Mouse (Mus musculus): ENCODE measurements around the gene Rora. TPM values are rescaled to one million over a fixed set of nuclear protein-coding genes. Genes with fewer than 3 reads are reported as not detected.

Rora gene
- polyA plus RNA-seq, 1 experiment from 2014 or later = 23.2 TPM

DNA sequence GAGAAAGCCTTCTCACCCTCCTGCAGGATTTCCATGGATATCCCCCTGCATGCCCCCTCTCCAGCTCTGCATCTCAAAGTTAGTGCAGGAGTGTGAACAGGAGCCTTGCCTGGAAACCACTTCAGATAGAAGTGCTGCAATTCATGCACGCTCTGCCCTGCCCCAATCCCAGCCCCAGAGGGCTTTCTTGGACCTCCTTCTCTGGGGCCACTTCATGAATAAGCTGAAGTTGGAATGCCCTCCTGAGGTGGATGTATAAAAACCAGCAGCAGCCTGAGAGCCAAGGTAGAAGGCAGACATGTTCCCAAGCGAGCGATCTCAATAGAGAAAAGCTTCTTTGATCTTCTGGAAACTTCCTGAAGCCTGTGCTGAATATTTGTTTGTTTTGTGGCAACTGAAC is 572.8 kb downstream of the Rora start:
- 60% methylated on average over 3 of the region's 3 CpGs for WGBS
- Histone ChIP-seq H3K36me3 (ENCODE audit: control insufficient read depth, insufficient read depth, low read length) (no peaks in the 10 kb centered on the region), H3K4me3 (ENCODE audit: low read depth, low read length) (no peak overlapping the region), H3K4me1 (ENCODE audit: control insufficient read depth, insufficient read depth, low read length) (peaks cover 4% of the 10 kb centered on the region; the same call in 1 of the 2 replicates), H3K27ac (ENCODE audit: low read depth, low read length) (no peak overlapping the region), H3K27me3 (ENCODE audit: control insufficient read depth, insufficient read depth, low read length) (no peaks in the 10 kb centered on the region), H3K9me3 (ENCODE audit: control insufficient read depth, low read length) (no peaks in the 10 kb centered on the region), H3K9ac (replicated peaks; ENCODE audit: low read depth, low read length) (no peak overlapping the region), H3K4me2 (ENCODE audit: low read depth, low read length) (no peak overlapping the region)
- ATAC-seq (ENCODE audit: low read depth) = no peak

DNA sequence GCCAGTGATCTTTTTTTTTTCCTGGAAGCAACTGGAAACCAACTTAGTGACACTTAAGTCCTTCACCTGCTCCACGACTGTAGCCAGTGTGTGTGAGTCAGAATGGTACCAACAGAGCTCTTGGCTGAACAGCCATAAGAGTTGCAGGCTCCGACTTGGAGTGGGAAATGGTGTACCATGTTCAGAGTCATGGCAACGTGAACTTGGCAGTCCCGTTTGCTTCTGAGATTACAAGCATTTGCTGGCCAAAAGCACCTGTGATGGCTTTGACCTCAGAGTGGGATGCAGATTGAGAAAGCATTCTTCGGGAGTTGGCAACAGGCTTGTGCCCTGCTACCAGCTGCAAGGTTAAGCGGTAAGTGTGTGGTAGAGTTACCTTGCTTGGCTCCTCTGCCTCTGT is 574.2 kb downstream of the Rora start:
- Histone ChIP-seq H3K36me3 (ENCODE audit: control insufficient read depth, insufficient read depth, low read length) (no peaks in the 10 kb centered on the region), H3K27ac (ENCODE audit: low read depth, low read length) (no peak overlapping the region), H3K27me3 (ENCODE audit: control insufficient read depth, insufficient read depth, low read length) (no peaks in the 10 kb centered on the region), H3K4me1 (ENCODE audit: control insufficient read depth, insufficient read depth, low read length) (peaks cover 4% of the 10 kb centered on the region; the same call in 1 of the 2 replicates), H3K9ac (replicated peaks; ENCODE audit: low read depth, low read length) (no peak overlapping the region), H3K4me3 (ENCODE audit: low read depth, low read length) (no peak overlapping the region), H3K9me3 (ENCODE audit: control insufficient read depth, low read length) (no peaks in the 10 kb centered on the region), H3K4me2 (ENCODE audit: low read depth, low read length) (no peak overlapping the region)
- WGBS = 91% methylated on average over 6 of the region's 6 CpGs
- no peak for ATAC-seq (ENCODE audit: low read depth)

DNA sequence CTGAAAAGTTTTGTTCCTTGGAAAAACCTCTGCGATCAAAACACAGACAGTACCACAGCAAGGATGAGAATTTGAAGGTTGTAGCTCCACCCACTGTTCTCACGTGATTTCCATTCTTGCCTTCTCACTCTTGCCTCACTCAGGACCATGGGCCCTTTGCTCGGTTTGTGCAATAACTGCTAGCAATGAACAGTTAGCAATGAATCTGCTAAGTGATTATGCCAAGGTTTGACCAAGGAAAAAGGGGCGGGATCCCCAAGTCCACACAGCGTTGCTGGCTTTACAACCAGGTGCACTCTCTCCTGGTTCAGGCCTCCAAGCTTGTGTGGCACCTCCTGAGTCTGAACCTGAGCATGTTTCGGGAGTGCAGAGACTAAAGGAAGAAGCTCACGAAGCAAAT is 576.3 kb downstream of the Rora start:
- H3K27me3 ChIP-seq (ENCODE audit: control insufficient read depth, insufficient read depth, low read length) = no peaks in the 10 kb centered on the region
- WGBS = 93% methylated on average over 7 of the region's 7 CpGs
- H3K36me3 ChIP-seq (ENCODE audit: control insufficient read depth, insufficient read depth, low read length) = no peaks in the 10 kb centered on the region
- H3K9ac ChIP-seq (replicated peaks; ENCODE audit: low read depth, low read length) = no peak overlapping the region
- no peak overlapping the region for H3K4me3 ChIP-seq (ENCODE audit: low read depth, low read length)
- no peak overlapping the region for H3K4me2 ChIP-seq (ENCODE audit: low read depth, low read length)
- no peak for ATAC-seq (ENCODE audit: low read depth)
- H3K4me1 ChIP-seq (ENCODE audit: control insufficient read depth, insufficient read depth, low read length) = peaks cover 2% of the 10 kb centered on the region; the same call in 1 of the 2 replicates
- H3K27ac ChIP-seq (ENCODE audit: low read depth, low read length) = no peak overlapping the region
- H3K9me3 ChIP-seq (ENCODE audit: control insufficient read depth, low read length) = no peaks in the 10 kb centered on the region

DNA sequence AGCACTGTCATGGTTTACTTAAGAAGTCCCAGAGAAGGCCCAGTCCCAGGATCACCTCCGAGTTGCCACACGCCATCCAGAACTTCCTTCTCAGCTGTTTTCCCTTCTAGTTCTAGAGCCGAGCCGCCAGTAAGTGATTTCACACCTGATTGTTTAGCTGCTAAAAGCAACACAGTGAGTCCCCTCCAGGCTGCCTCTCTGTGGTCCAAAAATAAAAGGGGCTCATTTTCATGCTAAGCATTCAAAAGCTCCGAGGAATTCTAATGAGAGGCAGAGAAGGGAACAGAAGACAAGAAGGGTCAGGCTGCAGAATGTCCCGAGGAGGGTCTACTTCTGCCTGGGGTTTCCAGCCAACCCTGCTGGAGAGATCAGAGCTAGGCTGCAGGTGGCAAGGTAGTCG is 580.9 kb downstream of the Rora start:
- no peak for ATAC-seq (ENCODE audit: low read depth)
- H3K4me3 ChIP-seq (ENCODE audit: low read depth, low read length) = no peak overlapping the region
- no peak overlapping the region for H3K4me2 ChIP-seq (ENCODE audit: low read depth, low read length)
- H3K36me3 ChIP-seq (ENCODE audit: control insufficient read depth, insufficient read depth, low read length) = no peaks in the 10 kb centered on the region
- 20% methylated on average over 7 of the region's 7 CpGs for WGBS
- no peak overlapping the region for H3K9ac ChIP-seq (replicated peaks; ENCODE audit: low read depth, low read length)
- no peak overlapping the region for H3K27ac ChIP-seq (ENCODE audit: low read depth, low read length)
- H3K9me3 ChIP-seq (ENCODE audit: control insufficient read depth, low read length) = no peaks in the 10 kb centered on the region
- H3K4me1 ChIP-seq (ENCODE audit: control insufficient read depth, insufficient read depth, low read length) = no peaks in the 10 kb centered on the region
- no peaks in the 10 kb centered on the region for H3K27me3 ChIP-seq (ENCODE audit: control insufficient read depth, insufficient read depth, low read length)

DNA sequence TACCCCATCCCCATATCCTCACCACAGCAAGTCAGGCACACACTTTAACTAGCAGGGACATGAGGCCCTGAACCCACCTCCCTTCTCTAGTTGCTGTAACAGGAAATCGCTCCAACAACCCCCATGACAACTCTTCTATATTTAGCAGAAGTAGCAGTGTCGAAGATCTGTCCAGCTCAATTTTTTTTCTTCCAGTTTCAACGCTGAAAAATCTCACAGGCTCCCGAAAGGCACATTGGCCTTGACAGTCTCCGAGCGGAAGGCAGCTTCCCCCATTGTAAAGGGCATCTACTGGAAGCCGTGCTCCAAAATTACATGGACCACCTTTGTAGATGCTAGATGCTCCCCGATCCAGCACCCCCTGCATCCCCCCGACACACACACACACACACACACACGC is 583.7 kb downstream of the Rora start:
- no peaks in the 10 kb centered on the region for H3K36me3 ChIP-seq (ENCODE audit: control insufficient read depth, insufficient read depth, low read length)
- no peaks in the 10 kb centered on the region for H3K27me3 ChIP-seq (ENCODE audit: control insufficient read depth, insufficient read depth, low read length)
- WGBS = 83% methylated on average over 10 of the region's 10 CpGs
- H3K4me2 ChIP-seq (ENCODE audit: low read depth, low read length) = no peak overlapping the region
- H3K4me3 ChIP-seq (ENCODE audit: low read depth, low read length) = no peak overlapping the region
- H3K4me1 ChIP-seq (ENCODE audit: control insufficient read depth, insufficient read depth, low read length) = no peaks in the 10 kb centered on the region
- H3K9ac ChIP-seq (replicated peaks; ENCODE audit: low read depth, low read length) = no peak overlapping the region
- no peak overlapping the region for H3K27ac ChIP-seq (ENCODE audit: low read depth, low read length)
- no peaks in the 10 kb centered on the region for H3K9me3 ChIP-seq (ENCODE audit: control insufficient read depth, low read length)
- no peak for ATAC-seq (ENCODE audit: low read depth)

DNA sequence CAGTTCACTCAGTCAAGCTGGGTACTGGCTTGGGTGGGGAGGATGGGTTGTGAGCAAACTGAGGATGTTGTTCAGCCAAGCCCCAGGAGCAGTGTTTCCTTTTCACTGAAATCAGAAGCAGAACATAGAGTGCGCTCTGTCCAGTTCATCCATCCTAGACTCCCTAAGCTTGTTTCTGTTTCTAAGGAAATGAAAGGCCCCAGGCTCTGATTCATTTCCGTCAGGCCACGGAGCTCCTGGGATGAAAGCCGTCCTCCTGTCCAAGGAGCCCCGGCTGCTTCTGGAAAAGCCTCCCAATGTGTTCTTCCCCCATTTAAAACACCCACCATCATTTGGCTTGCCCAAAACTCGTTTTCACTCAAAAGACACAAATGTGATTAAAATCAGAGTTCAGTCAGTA is 589.0 kb downstream of the Rora start:
- no peaks in the 10 kb centered on the region for H3K4me1 ChIP-seq (ENCODE audit: control insufficient read depth, insufficient read depth, low read length)
- H3K36me3 ChIP-seq (ENCODE audit: control insufficient read depth, insufficient read depth, low read length) = no peaks in the 10 kb centered on the region
- ATAC-seq (ENCODE audit: low read depth) = no peak
- no peak overlapping the region for H3K4me2 ChIP-seq (ENCODE audit: low read depth, low read length)
- no peaks in the 10 kb centered on the region for H3K27me3 ChIP-seq (ENCODE audit: control insufficient read depth, insufficient read depth, low read length)
- no peaks in the 10 kb centered on the region for H3K9me3 ChIP-seq (ENCODE audit: control insufficient read depth, low read length)
- WGBS = 51% methylated on average over 6 of the region's 6 CpGs
- H3K4me3 ChIP-seq (ENCODE audit: low read depth, low read length) = no peak overlapping the region
- H3K9ac ChIP-seq (replicated peaks; ENCODE audit: low read depth, low read length) = no peak overlapping the region
- no peak overlapping the region for H3K27ac ChIP-seq (ENCODE audit: low read depth, low read length)

DNA sequence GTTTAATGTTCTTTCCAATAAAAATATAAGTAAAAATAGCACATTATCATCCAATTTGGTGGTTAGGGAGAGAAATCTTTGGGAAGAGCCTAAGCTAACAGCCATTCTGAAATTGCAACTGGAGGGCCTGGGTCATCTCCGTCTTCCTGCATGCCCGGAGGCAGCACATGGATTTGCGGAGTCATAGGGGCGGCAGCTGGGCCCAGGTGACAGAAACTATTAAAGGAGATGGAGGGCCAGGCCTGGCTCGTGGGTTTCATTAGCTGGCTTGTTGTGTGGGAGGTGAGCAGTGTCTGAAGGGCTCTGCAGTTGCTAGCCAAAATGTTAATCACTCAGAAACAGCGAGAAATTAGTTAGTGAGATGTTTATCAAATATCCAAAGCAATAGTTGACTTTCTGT is 590.0 kb downstream of the Rora start:
- Histone ChIP-seq H3K4me1 (ENCODE audit: control insufficient read depth, insufficient read depth, low read length) (no peaks in the 10 kb centered on the region), H3K4me3 (ENCODE audit: low read depth, low read length) (no peak overlapping the region), H3K4me2 (ENCODE audit: low read depth, low read length) (no peak overlapping the region), H3K9me3 (ENCODE audit: control insufficient read depth, low read length) (no peaks in the 10 kb centered on the region), H3K36me3 (ENCODE audit: control insufficient read depth, insufficient read depth, low read length) (no peaks in the 10 kb centered on the region), H3K27me3 (ENCODE audit: control insufficient read depth, insufficient read depth, low read length) (no peaks in the 10 kb centered on the region), H3K27ac (ENCODE audit: low read depth, low read length) (no peak overlapping the region), H3K9ac (replicated peaks; ENCODE audit: low read depth, low read length) (no peak overlapping the region)
- 25% methylated on average over 6 of the region's 6 CpGs for WGBS
- no peak for ATAC-seq (ENCODE audit: low read depth)

DNA sequence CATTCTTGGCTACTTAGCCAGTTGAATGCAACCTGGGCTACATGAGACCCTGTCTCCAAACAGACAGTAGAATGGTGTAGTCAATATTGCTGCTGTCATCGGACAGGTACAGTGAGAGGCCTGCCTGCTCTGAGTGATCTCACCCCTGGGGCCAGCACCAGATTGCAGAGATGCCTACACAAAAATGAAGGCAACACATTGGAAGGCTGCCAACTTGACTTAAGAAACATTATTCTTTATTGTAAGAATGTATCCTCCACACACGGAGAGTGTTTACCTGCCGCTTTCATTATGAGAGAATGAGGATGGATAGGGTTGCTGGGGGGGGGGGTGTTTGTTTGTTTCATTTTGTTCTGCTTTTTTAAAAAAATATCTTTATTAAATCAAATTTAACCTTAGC is 592.6 kb downstream of the Rora start:
- no peak for ATAC-seq (ENCODE audit: low read depth)
- Histone ChIP-seq H3K36me3 (ENCODE audit: control insufficient read depth, insufficient read depth, low read length) (no peaks in the 10 kb centered on the region), H3K9ac (replicated peaks; ENCODE audit: low read depth, low read length) (no peak overlapping the region), H3K4me2 (ENCODE audit: low read depth, low read length) (no peak overlapping the region), H3K4me3 (ENCODE audit: low read depth, low read length) (no peak overlapping the region), H3K27ac (ENCODE audit: low read depth, low read length) (no peak overlapping the region), H3K4me1 (ENCODE audit: control insufficient read depth, insufficient read depth, low read length) (no peaks in the 10 kb centered on the region), H3K9me3 (ENCODE audit: control insufficient read depth, low read length) (no peaks in the 10 kb centered on the region), H3K27me3 (ENCODE audit: control insufficient read depth, insufficient read depth, low read length) (no peaks in the 10 kb centered on the region)
- WGBS = 57% methylated on average over 3 of the region's 3 CpGs

DNA sequence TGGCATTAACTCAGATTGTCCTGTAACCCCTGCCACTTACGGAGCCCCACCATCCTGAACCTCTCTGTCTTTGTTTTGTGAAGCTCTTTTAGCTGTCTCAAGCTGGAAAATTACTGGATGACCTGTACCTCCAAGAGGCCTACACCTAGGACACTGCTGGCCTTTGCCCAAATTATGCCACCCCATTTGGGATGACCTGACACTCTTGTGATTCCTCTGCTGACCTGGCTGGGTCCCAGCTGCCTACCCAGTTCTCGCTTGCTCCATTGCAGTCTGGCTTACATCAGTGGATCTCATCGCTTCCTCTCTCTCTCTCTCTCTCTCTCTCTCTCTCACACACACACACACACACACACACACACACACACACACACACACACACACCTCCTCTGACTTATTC is 596.0 kb downstream of the Rora start:
- Histone ChIP-seq H3K9me3 (ENCODE audit: control insufficient read depth, low read length) (no peaks in the 10 kb centered on the region), H3K4me2 (ENCODE audit: low read depth, low read length) (no peak overlapping the region), H3K4me1 (ENCODE audit: control insufficient read depth, insufficient read depth, low read length) (no peaks in the 10 kb centered on the region), H3K27me3 (ENCODE audit: control insufficient read depth, insufficient read depth, low read length) (no peaks in the 10 kb centered on the region), H3K36me3 (ENCODE audit: control insufficient read depth, insufficient read depth, low read length) (no peaks in the 10 kb centered on the region), H3K9ac (replicated peaks; ENCODE audit: low read depth, low read length) (no peak overlapping the region), H3K27ac (ENCODE audit: low read depth, low read length) (no peak overlapping the region), H3K4me3 (ENCODE audit: low read depth, low read length) (no peak overlapping the region)
- ATAC-seq (ENCODE audit: low read depth) = no peak
- 92% methylated on average over 3 of the region's 3 CpGs for WGBS

DNA sequence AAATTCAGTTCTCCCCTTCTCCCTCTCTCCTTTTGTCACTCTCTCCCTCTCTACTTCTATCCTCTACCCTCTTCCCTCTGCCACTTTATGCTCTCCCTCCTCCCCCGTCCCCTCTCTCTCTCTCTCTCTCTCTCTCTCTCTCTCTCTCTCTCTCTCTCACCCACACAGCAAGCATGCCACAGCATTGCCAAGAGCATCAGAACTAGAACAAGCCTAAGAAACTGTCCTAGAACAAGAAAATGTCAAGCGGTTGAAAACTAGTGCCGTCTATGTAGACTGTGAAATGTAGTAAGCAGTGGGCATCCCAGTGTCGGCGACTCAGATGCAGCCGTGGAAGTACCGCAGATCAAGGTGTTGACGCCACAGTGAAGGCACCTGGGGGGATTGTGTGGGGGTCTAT is 596.7 kb downstream of the Rora start:
- H3K9me3 ChIP-seq (ENCODE audit: control insufficient read depth, low read length) = no peaks in the 10 kb centered on the region
- H3K27ac ChIP-seq (ENCODE audit: low read depth, low read length) = no peak overlapping the region
- H3K27me3 ChIP-seq (ENCODE audit: control insufficient read depth, insufficient read depth, low read length) = no peaks in the 10 kb centered on the region
- ATAC-seq (ENCODE audit: low read depth) = no peak
- H3K4me2 ChIP-seq (ENCODE audit: low read depth, low read length) = no peak overlapping the region
- H3K36me3 ChIP-seq (ENCODE audit: control insufficient read depth, insufficient read depth, low read length) = no peaks in the 10 kb centered on the region
- WGBS = 95% methylated on average over 8 of the region's 8 CpGs
- H3K9ac ChIP-seq (replicated peaks; ENCODE audit: low read depth, low read length) = no peak overlapping the region
- H3K4me1 ChIP-seq (ENCODE audit: control insufficient read depth, insufficient read depth, low read length) = no peaks in the 10 kb centered on the region
- H3K4me3 ChIP-seq (ENCODE audit: low read depth, low read length) = no peak overlapping the region

Measured in neural tube, embryonic 14.5 days (tissue).